Mouse (Mus musculus) liver, embryonic 12.5 days (tissue): ENCODE measurements around the gene Ntm. TPM values are rescaled to one million over a fixed set of nuclear protein-coding genes. Genes with fewer than 3 reads are reported as not detected.

Experiments used
- ATAC-seq: fragments of 200-750 bp; cut with Nextera tagmentation; 2 replicates; pipeline ENCODE4 v1.8.0; 2017; ENCODE audit warnings: moderate number of reproducible peaks, mild to moderate bottlenecking, moderate library complexity
- H3K27ac ChIP-seq: fragments of 300-500 bp; sonication (generic); 2 replicates; pipeline ENCODE4 v1.5.1; 2016; ENCODE audit warnings: mild to moderate bottlenecking
- H3K27me3 ChIP-seq: fragments of 300-500 bp; sonication (generic); replicated peaks from 2 replicates; pipeline ENCODE4 v1.6.1; 2016; ENCODE audit warnings: mild to moderate bottlenecking, moderate library complexity
- H3K36me3 ChIP-seq: fragments of 300-500 bp; sonication (generic); 2 replicates; pipeline ENCODE4 v1.6.1; 2016; ENCODE audit warnings: mild to moderate bottlenecking, moderate library complexity
- H3K4me1 ChIP-seq: fragments of 300-500 bp; sonication (generic); 2 replicates; pipeline ENCODE4 v1.6.1; 2016
- H3K4me2 ChIP-seq: fragments of 300-500 bp; sonication (generic); 2 replicates; pipeline ENCODE4 v1.6.1; 2016; ENCODE audit warnings: mild to moderate bottlenecking, moderate library complexity
- H3K4me3 ChIP-seq: fragments of 300-500 bp; sonication (generic); 2 replicates; pipeline ENCODE4 v1.5.1; 2016; ENCODE audit warnings: mild to moderate bottlenecking, moderate library complexity
- H3K9ac ChIP-seq: fragments of 300-500 bp; sonication (generic); 2 replicates; pipeline ENCODE4 v1.6.1; 2016; ENCODE audit warnings: mild to moderate bottlenecking, moderate library complexity
- H3K9me3 ChIP-seq: fragments of 300-500 bp; sonication (generic); replicated peaks from 2 replicates; pipeline ENCODE4 v1.6.1; 2016; ENCODE audit warnings: mild to moderate bottlenecking, moderate library complexity
- WGBS: fragments of 180-500 bp; shearing (Covaris S2); methylation state at CpG from one replicate; pipeline ENCODE4 v1.1.7; 2016; ENCODE audit not compliant: insufficient replicate concordance; 5-methylcytosine and 5-hydroxymethylcytosine counted together
- polyA plus RNA-seq: library from polyadenylated mRNA; unstranded; fragments of >200 nt; fragmentation: Nextera tagmentation; extraction: Ambion mirVana; gene quantifications from 2 replicates; pipeline ENCODE4 v1.2.1, GENCODE M21; 2016

Gene Ntm
- polyA plus RNA-seq, 1 experiment from 2014 or later: 1.7 TPM

DNA sequence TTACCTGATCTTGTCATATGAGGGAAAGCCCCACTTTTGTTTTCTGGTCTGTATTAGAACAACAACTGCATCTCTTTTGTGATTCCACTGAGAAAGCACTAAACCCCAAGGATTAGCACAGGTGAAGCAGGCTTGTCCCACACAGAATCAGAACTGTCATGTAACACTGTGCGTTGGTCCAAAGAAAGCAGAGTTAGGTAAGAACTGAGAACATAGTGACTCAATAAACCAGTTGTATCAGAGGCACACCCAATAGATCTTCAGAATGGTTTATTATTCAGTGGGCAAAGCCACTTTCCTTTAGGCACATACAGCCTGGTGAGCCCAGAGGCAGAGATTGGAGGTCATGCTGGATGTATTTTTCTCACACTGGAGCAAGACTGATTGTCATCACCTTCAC is 556.9 kb downstream of the Ntm start:
- Histone ChIP-seq H3K27me3 (peaks cover 15% of the 10 kb centered on the region), H3K36me3 (no peaks in the 10 kb centered on the region), H3K27ac (no peak overlapping the region), H3K4me3 (no peak overlapping the region), H3K4me1 (no peaks in the 10 kb centered on the region), H3K4me2 (no peak overlapping the region), H3K9me3 (no peaks in the 10 kb centered on the region), H3K9ac (no peak overlapping the region)
- 78% methylated on average over 1 of the region's 1 CpGs for WGBS
- no peak for ATAC-seq

DNA sequence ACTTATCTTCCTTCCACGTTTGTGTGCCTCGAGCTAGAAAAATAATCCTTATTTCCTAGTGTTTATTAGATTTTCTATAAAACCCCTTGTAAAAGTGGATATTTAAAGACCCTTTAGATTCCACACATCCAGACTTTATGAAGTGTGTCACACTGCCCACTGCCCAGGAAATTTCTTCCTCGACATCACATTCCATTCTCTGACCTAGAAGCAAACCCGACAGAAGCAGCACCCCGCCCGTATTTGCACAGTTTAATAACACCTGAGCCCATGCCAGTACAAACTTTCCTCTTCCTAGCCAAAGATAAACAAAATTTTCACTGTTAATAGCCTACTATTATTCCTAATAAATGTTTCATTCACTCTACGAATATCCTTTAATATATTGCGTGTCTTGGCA is 562.8 kb downstream of the Ntm start:
- Histone ChIP-seq H3K4me1 (no peaks in the 10 kb centered on the region), H3K27ac (no peak overlapping the region), H3K9ac (no peak overlapping the region), H3K27me3 (no peaks in the 10 kb centered on the region), H3K9me3 (no peaks in the 10 kb centered on the region), H3K4me2 (no peak overlapping the region), H3K4me3 (no peak overlapping the region), H3K36me3 (no peaks in the 10 kb centered on the region)
- no peak for ATAC-seq
- WGBS: 55% methylated on average over 8 of the region's 8 CpGs

DNA sequence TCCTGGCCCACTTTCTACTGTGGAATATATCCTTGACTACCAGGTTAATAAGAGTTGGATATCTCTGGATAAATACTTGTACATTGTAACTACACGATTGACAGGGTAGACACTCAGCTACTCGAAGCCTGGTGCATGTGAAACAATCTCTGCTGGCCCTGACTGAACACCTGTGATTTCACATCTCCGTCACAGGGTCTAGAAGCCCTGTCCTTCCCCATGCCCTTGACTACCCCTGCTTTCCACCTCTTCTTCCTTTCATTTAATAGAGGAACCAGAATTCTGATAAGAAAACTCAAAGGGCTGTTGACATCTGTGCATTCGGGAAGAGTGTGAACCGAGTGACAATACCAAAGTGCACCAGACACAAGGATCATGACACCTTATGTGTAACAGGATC is 566.8 kb downstream of the Ntm start:
- no peak for ATAC-seq
- Histone ChIP-seq H3K9me3 (no peaks in the 10 kb centered on the region), H3K36me3 (no peaks in the 10 kb centered on the region), H3K4me1 (no peaks in the 10 kb centered on the region), H3K4me2 (no peak overlapping the region), H3K27ac (no peak overlapping the region), H3K9ac (no peak overlapping the region), H3K4me3 (no peak overlapping the region), H3K27me3 (no peaks in the 10 kb centered on the region)
- WGBS: 68% methylated on average over 5 of the region's 5 CpGs

DNA sequence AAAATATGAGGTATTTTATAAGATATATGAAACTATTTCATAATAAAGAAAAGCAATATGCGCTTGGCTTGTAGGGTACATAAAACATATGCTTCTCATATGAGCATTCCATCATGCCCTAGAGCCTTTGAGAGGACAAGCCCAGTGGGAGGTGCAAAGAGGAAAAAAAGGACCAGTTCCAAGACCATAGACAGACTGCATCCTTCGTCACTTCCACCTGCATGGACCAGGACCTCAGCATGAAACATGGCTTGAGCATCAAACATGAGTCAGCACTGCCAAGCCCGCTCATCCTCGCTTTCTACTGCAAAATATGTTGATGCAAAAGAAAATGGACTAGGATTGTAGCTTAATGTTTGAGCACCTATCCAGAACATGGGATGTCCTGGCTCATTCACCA is 569.8 kb downstream of the Ntm start:
- H3K4me2 ChIP-seq: no peak overlapping the region
- WGBS: 69% methylated on average over 4 of the region's 4 CpGs
- no peaks in the 10 kb centered on the region for H3K4me1 ChIP-seq
- H3K9me3 ChIP-seq: no peaks in the 10 kb centered on the region
- no peak for ATAC-seq
- no peak overlapping the region for H3K4me3 ChIP-seq
- H3K27me3 ChIP-seq: no peaks in the 10 kb centered on the region
- H3K27ac ChIP-seq: no peak overlapping the region
- no peaks in the 10 kb centered on the region for H3K36me3 ChIP-seq
- no peak overlapping the region for H3K9ac ChIP-seq

DNA sequence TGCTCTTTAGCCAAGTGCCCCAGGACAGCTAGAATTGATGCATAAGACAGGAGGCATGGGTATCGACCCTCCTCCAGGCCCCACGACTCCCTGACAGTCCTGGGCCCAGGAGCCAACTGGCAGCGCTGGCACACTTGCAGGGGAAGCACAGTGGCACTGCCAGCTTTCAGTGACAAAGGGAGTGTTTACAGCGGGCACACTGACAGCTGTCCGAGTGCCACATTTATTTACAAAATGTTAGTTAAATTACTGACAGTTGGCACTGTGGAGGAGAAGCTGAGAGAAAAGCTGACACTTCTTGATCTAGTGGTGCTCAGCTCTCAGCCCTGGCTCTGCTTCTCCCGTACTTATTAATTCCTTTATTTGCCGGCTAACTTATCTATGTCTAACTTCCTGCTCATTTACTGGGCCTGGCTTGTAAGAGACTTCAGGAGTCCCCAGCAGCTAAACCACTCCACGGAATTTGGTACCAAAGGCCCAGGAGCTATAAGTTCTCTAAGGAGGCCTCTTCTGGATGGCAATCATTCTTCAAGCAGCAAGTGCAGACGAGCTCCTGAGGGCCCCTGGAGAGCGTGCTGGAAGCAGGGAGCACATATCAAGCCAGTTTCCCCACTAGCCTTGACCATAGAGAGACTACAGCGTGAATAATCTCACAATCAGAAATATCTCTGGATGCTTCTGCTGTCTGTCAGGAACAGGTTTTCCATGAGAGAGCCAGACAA is 572.0 kb downstream of the Ntm start:
- no peak for ATAC-seq
- Histone ChIP-seq H3K9me3 (no peaks in the 10 kb centered on the region), H3K36me3 (no peaks in the 10 kb centered on the region), H3K4me2 (no peak overlapping the region), H3K4me3 (no peak overlapping the region), H3K27ac (no peak overlapping the region), H3K4me1 (no peaks in the 10 kb centered on the region), H3K9ac (no peak overlapping the region), H3K27me3 (no peaks in the 10 kb centered on the region)
- 54% methylated on average over 11 of the region's 11 CpGs for WGBS

DNA sequence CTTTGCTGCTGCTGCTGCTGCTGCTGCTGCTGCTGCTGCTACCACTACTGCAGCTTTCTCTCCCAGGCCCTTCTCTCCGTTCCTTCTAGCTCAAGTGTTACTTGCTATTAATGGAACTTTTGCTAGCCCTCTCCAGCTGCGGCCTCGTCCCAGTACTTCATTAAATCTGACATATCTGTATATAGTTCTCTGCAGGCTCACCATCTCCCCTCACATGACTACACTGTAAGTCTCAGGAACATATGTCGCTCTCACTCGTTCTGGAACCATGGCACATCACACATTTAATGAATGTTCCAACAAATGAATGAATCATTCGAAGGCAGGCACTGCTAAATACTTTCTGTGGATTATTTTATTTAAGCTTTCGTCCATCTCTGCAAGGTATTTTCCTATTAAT is 573.7 kb downstream of the Ntm start:
- 69% methylated on average over 7 of the region's 7 CpGs for WGBS
- no peak overlapping the region for H3K4me2 ChIP-seq
- H3K27me3 ChIP-seq: no peaks in the 10 kb centered on the region
- no peak overlapping the region for H3K9ac ChIP-seq
- H3K4me1 ChIP-seq: no peaks in the 10 kb centered on the region
- no peaks in the 10 kb centered on the region for H3K9me3 ChIP-seq
- ATAC-seq: no peak
- H3K27ac ChIP-seq: no peak overlapping the region
- no peak overlapping the region for H3K4me3 ChIP-seq
- H3K36me3 ChIP-seq: no peaks in the 10 kb centered on the region

DNA sequence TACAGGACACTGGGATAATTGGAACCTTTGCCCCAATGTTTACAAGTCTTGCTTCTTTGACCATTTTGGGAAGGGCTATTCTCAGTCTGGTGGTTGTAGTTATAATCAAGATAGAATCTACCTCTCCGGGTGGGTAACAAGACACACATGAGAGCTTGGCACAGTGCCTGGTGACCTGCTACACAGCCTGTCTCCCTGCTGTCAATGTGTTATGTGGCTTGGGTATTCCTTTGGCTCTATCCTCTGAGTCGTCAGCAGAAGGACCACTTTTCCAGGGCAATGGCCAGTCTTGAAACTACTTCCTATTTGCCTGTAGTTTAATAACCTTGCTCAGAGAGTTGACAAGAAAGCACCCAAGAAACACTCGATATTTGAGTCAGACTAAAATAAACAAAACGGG is 575.8 kb downstream of the Ntm start:
- Histone ChIP-seq H3K4me1 (no peaks in the 10 kb centered on the region), H3K4me2 (no peak overlapping the region), H3K4me3 (no peak overlapping the region), H3K9me3 (no peaks in the 10 kb centered on the region), H3K27ac (no peak overlapping the region), H3K27me3 (no peaks in the 10 kb centered on the region), H3K36me3 (no peaks in the 10 kb centered on the region), H3K9ac (no peak overlapping the region)
- ATAC-seq: no peak
- 57% methylated on average over 4 of the region's 4 CpGs for WGBS

DNA sequence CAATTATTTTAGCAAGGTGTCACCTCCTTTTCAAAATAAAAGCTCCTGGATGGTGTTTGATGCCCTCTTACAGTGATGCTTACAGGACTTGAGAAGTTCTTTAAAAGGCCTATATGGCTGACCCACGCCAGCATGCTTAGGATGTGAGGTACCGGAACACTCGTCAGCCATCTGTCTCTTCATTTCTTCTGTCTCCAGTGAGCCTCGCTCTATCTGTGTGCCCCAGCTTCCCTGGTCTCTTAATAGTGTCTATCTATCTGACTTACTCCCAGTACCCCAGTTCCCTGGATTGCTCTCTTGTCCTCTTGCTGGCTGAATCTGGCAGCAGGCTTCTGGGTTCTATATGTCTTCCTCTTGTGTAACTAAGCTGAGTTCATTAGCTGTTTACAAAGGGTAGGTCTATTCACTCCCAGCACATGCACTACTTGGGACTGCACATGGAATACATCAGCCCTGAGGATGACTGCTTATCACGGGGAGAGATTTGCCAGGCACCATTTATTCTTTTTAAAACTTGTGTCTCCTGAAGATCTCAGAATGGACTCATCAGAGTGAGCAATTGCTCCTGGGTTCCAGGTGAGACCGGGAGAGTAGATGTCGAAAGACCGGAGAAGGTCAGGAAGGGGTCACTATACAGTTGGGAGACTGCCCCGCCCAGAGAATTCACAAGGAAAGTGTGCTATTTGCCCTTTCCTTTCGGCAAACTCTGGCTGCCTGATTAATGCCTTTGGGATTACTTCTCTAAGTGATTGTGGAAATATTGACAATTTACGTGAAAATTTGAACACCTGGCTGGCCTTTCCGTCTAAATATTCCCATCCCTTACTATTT is 585.6 kb downstream of the Ntm start:
- no peak for ATAC-seq
- Histone ChIP-seq H3K9me3 (no peaks in the 10 kb centered on the region), H3K4me2 (no peak overlapping the region), H3K27ac (no peak overlapping the region), H3K36me3 (no peaks in the 10 kb centered on the region), H3K4me1 (no peaks in the 10 kb centered on the region), H3K9ac (no peak overlapping the region), H3K4me3 (no peak overlapping the region), H3K27me3 (no peaks in the 10 kb centered on the region)
- 65% methylated on average over 12 of the region's 12 CpGs for WGBS

DNA sequence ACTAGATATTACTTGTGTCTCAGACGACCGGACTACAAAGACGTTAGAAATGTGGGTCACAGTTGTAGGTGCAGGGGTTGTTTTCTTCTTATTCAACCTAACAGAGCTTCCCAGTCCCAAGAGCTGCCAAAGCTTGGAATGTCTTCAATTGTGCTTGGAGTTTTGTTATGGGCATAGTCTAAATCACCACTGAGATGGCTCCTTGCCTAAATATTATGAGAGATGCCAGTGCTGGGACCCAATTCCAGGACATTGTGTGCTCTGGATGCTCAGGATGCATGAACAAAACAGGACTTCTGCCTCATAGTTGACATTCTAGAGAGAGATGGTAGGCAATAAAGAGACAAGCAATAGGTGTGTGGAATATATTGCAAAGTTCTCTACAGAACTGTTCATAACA is 591.6 kb downstream of the Ntm start:
- Histone ChIP-seq H3K27ac (no peak overlapping the region), H3K4me2 (no peak overlapping the region), H3K4me3 (no peak overlapping the region), H3K9me3 (no peaks in the 10 kb centered on the region), H3K27me3 (no peaks in the 10 kb centered on the region), H3K4me1 (no peaks in the 10 kb centered on the region), H3K36me3 (no peaks in the 10 kb centered on the region), H3K9ac (no peak overlapping the region)
- WGBS: 83% methylated on average over 3 of the region's 3 CpGs
- no peak for ATAC-seq

DNA sequence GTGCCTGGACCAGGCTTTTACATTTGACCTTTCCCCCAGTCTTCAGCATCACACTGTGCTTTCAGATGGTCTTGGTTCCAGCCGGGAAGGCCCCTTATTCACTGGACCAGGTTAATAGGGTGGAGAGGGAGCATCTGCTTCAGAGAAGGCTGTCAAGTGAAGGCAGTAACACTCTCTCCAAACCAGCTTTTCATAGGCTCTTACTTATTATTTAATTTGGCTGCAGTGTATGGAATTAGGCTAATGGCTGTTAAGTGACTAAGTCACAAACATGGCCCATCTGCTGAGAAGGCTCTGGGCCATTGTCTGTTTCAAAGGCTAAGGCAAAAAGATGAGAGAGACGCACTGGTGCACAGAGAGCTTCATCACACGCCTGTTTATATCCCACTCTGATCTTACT is 593.3 kb downstream of the Ntm start:
- H3K4me2 ChIP-seq: no peak overlapping the region
- no peaks in the 10 kb centered on the region for H3K9me3 ChIP-seq
- 69% methylated on average over 3 of the region's 3 CpGs for WGBS
- no peaks in the 10 kb centered on the region for H3K36me3 ChIP-seq
- no peaks in the 10 kb centered on the region for H3K27me3 ChIP-seq
- H3K9ac ChIP-seq: no peak overlapping the region
- no peak overlapping the region for H3K27ac ChIP-seq
- ATAC-seq: no peak
- H3K4me3 ChIP-seq: no peak overlapping the region
- H3K4me1 ChIP-seq: no peaks in the 10 kb centered on the region

DNA sequence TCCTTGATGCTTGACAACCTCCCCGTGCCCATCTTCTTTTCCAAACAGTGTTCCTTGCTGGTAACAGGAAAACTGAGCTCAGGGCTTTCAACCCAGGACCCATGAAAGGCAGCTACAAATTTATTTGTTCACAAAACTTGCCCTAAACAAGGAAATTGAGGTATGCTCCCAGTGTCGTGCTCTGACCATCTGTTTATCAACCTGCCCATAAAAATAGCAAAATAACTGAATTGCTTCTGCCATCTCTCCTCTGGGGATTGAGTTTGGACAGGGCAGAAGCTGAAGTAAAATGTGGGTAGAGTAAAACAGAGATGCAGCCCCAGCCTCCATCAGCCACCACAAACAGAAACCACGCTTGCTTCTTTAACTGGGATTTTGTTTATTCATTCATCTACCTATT is 594.6 kb downstream of the Ntm start:
- 55% methylated on average over 3 of the region's 3 CpGs for WGBS

DNA sequence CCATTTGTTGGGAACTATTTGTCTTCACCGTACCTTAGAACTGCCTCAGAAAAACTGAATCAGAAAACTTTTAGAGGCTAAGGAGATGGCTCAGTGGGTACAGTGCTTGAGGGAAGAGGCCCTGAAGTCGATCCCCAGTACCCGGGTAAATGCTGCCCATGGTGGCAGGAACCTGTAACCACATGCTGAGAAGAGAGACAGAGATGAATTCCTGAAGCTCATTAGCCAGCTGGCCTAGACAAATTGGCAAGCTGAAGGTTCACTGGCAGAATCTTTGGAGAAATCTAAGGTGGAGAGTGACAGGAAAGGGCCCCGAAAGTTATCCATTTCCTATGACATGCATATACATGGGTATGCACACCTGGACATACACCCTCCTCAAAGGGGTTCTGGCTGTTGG is 605.1 kb downstream of the Ntm start:
- H3K9ac ChIP-seq: no peak overlapping the region
- H3K27ac ChIP-seq: no peak overlapping the region
- H3K36me3 ChIP-seq: no peaks in the 10 kb centered on the region
- H3K4me3 ChIP-seq: no peak overlapping the region
- WGBS: 72% methylated on average over 4 of the region's 4 CpGs
- H3K9me3 ChIP-seq: no peaks in the 10 kb centered on the region
- no peak overlapping the region for H3K4me2 ChIP-seq
- no peak for ATAC-seq
- no peaks in the 10 kb centered on the region for H3K27me3 ChIP-seq
- no peaks in the 10 kb centered on the region for H3K4me1 ChIP-seq

More for the DNA sequence above, 594.6 kb downstream of the Ntm start:
- H3K4me3 ChIP-seq: no peak overlapping the region
- no peaks in the 10 kb centered on the region for H3K36me3 ChIP-seq
- no peaks in the 10 kb centered on the region for H3K4me1 ChIP-seq
- no peak overlapping the region for H3K9ac ChIP-seq
- no peak overlapping the region for H3K27ac ChIP-seq
- H3K9me3 ChIP-seq: no peaks in the 10 kb centered on the region
- no peak overlapping the region for H3K4me2 ChIP-seq
- H3K27me3 ChIP-seq: no peaks in the 10 kb centered on the region
- no peak for ATAC-seq
